Mouse (Mus musculus): Measurements from ENCODE around the gene Map3k6. TPM values are rescaled to one million over a fixed set of nuclear protein-coding genes. Genes with fewer than 3 reads are reported as not detected.

Gene Map3k6
- polyA plus RNA-seq, 1 experiment from 2014 or later: 1.8 TPM

DNA sequence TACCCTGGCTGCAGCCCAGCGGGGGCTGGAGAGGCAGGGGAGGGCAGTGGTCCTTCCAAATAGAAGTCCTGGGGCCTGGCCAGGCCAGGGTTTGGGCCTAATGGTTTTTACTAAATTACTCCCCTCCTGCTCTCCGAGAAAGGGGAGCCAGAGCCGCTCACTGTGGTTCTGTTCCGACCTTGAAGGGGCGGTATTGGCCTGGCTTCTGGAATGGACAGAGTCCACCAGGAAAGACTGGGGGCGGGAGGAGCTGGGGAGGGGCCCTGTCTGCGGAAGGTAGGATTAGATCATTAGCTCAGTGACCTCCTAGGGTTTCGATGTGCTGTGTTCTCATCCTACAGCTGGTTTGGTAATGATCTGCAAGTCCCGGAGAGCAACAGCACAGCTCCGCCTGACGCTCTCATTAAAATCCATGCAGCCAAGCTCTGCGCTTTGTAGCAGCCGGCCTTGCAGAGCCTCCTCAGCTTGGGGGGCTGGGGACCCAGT is 42.8 kb upstream of the Map3k6 start:
- WGBS: 26% methylated on average over 13 of the region's 13 CpGs
- H3K27me3 ChIP-seq (replicated peaks; ENCODE audit: control insufficient read depth, insufficient read depth, low read length): no peaks in the 10 kb centered on the region
- peaks cover 31% of the 10 kb centered on the region for H3K36me3 ChIP-seq (ENCODE audit: control insufficient read depth, insufficient read depth)
- no peak overlapping the region for H3K9ac ChIP-seq (ENCODE audit: low read depth, low read length)
- H3K27ac ChIP-seq (ENCODE audit: low read depth, low read length): peak overlapping the region; percentile 57; the same call in 1 of the 2 replicates
- no peak overlapping the region for H3K4me3 ChIP-seq (ENCODE audit: low read depth, low read length)
- no peak for TF ChIP-seq CTCF (IDR thresholded peaks at IDR 0.05; ENCODE audit: low read depth)
- ATAC-seq: no peak
- peaks cover 14% of the 10 kb centered on the region for H3K4me1 ChIP-seq (replicated peaks; ENCODE audit: control insufficient read depth, insufficient read depth, low read length)
- H3K4me2 ChIP-seq (replicated peaks; ENCODE audit: low read depth): no peak overlapping the region
- H3K9me3 ChIP-seq (ENCODE audit: control insufficient read depth): no peaks in the 10 kb centered on the region

GRCm38 (mm10) chr4:133198337-133199180 is 42.1 kb upstream of the Map3k6 start:
- Histone ChIP-seq H3K4me2 (replicated peaks; ENCODE audit: low read depth) (no peak overlapping the region), H3K9ac (ENCODE audit: low read depth, low read length) (no peak overlapping the region)

DNA sequence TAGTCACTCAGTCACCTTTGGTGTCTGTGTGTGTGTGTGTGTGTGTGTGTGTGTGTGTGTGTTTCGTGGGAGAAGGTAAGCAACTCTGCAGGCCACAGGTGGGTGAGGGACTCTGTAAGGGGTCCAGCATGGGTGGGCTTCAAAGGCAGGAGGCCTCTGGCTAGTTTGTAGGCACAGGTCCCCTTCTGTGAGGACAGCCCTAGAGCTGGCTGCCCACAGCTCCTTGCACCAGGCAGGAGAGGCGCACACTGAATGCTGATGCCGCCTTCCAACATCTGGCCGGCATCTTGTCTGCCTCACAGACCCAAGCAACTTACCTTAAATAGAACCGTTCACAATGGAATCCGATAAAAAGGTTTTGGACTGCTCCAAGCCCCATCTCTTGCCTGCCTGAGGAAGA is 40.9 kb upstream of the Map3k6 start:
- WGBS: 68% methylated on average over 6 of the region's 6 CpGs
- Histone ChIP-seq H3K4me3 (ENCODE audit: low read depth, low read length) (no peak overlapping the region), H3K4me2 (replicated peaks; ENCODE audit: low read depth) (no peak overlapping the region), H3K27ac (ENCODE audit: low read depth, low read length) (peak overlapping the region; percentile 57; the same call in 1 of the 2 replicates), H3K9me3 (ENCODE audit: control insufficient read depth) (no peaks in the 10 kb centered on the region), H3K27me3 (replicated peaks; ENCODE audit: control insufficient read depth, insufficient read depth, low read length) (no peaks in the 10 kb centered on the region), H3K4me1 (replicated peaks; ENCODE audit: control insufficient read depth, insufficient read depth, low read length) (peaks cover 14% of the 10 kb centered on the region), H3K36me3 (ENCODE audit: control insufficient read depth, insufficient read depth) (peaks cover 12% of the 10 kb centered on the region), H3K9ac (ENCODE audit: low read depth, low read length) (no peak overlapping the region)
- ATAC-seq: no peak
- no peak for TF ChIP-seq CTCF (IDR thresholded peaks at IDR 0.05; ENCODE audit: low read depth)

More at GRCm38 (mm10) chr4:133198337-133199180, 42.1 kb upstream of the Map3k6 start:
- no peak overlapping the region for H3K4me3 ChIP-seq (ENCODE audit: low read depth, low read length)
- WGBS: 49% methylated on average over 19 of the region's 19 CpGs
- peaks cover 24% of the 10 kb centered on the region for H3K36me3 ChIP-seq (ENCODE audit: control insufficient read depth, insufficient read depth)
- no peak for ATAC-seq
- H3K27ac ChIP-seq (ENCODE audit: low read depth, low read length): no peak overlapping the region
- no peaks in the 10 kb centered on the region for H3K27me3 ChIP-seq (replicated peaks; ENCODE audit: control insufficient read depth, insufficient read depth, low read length)
- H3K9me3 ChIP-seq (ENCODE audit: control insufficient read depth): no peaks in the 10 kb centered on the region
- peaks cover 14% of the 10 kb centered on the region for H3K4me1 ChIP-seq (replicated peaks; ENCODE audit: control insufficient read depth, insufficient read depth, low read length)
- no peak for TF ChIP-seq CTCF (IDR thresholded peaks at IDR 0.05; ENCODE audit: low read depth)

DNA sequence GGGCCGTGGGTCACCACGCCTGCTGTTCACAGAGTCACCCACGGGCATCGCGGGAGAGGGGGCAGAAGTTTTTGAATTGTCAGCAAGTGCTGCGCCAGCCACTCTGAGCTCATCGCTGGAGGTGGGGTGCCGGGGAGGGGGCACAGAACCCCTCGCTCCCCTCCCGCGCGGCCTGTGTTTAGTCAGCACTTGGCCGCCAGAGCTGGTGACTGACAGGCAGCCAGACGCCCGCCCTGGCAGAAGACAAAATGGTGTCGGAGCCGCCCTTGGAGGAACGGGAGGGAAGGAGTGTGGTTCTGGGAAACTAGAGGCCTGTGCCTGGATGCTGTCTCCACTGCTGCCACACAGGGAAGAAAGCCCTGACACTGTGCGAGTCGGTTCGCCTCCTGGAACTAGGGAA is 40.3 kb upstream of the Map3k6 start:
- Histone ChIP-seq H3K27me3 (replicated peaks; ENCODE audit: control insufficient read depth, insufficient read depth, low read length) (no peaks in the 10 kb centered on the region), H3K4me1 (replicated peaks; ENCODE audit: control insufficient read depth, insufficient read depth, low read length) (peaks cover 14% of the 10 kb centered on the region), H3K36me3 (ENCODE audit: control insufficient read depth, insufficient read depth) (peaks cover 10% of the 10 kb centered on the region), H3K9ac (ENCODE audit: low read depth, low read length) (no peak overlapping the region), H3K4me3 (ENCODE audit: low read depth, low read length) (no peak overlapping the region), H3K27ac (ENCODE audit: low read depth, low read length) (peak overlapping the region; percentile 57; the same call in 1 of the 2 replicates), H3K4me2 (replicated peaks; ENCODE audit: low read depth) (peak overlapping the region; percentile 13; the same call in 1 of the 2 replicates), H3K9me3 (ENCODE audit: control insufficient read depth) (no peaks in the 10 kb centered on the region)
- no peak for TF ChIP-seq CTCF (IDR thresholded peaks at IDR 0.05; ENCODE audit: low read depth)
- WGBS: 45% methylated on average over 21 of the region's 21 CpGs
- ATAC-seq: peak; percentile 2; the same call in 1 of the 2 replicates

- Histone ChIP-seq H3K4me1 (replicated peaks; ENCODE audit: control insufficient read depth, insufficient read depth, low read length) (peaks cover 14% of the 10 kb centered on the region), H3K9ac (ENCODE audit: low read depth, low read length) (0 out of 2 replicates have a peak overlapping the region, but pooled peaks have one; percentile 1), H3K27ac (ENCODE audit: low read depth, low read length) (peak overlapping the region; percentile 57), H3K36me3 (ENCODE audit: control insufficient read depth, insufficient read depth) (peaks cover 3% of the 10 kb centered on the region), H3K4me2 (replicated peaks; ENCODE audit: low read depth) (peak overlapping the region; percentile 18), H3K9me3 (ENCODE audit: control insufficient read depth) (no peaks in the 10 kb centered on the region), H3K27me3 (replicated peaks; ENCODE audit: control insufficient read depth, insufficient read depth, low read length) (no peaks in the 10 kb centered on the region), H3K4me3 (ENCODE audit: low read depth, low read length) (no peak overlapping the region)
- TF ChIP-seq CTCF (IDR thresholded peaks at IDR 0.05; ENCODE audit: low read depth): peak; percentile 90
- ATAC-seq: peak; percentile 79
- WGBS: 32% methylated on average over 8 of the region's 8 CpGs
Measured at GRCm38 (mm10) chr4:133201006-133201771, 39.4 kb upstream of the Map3k6 start.

DNA sequence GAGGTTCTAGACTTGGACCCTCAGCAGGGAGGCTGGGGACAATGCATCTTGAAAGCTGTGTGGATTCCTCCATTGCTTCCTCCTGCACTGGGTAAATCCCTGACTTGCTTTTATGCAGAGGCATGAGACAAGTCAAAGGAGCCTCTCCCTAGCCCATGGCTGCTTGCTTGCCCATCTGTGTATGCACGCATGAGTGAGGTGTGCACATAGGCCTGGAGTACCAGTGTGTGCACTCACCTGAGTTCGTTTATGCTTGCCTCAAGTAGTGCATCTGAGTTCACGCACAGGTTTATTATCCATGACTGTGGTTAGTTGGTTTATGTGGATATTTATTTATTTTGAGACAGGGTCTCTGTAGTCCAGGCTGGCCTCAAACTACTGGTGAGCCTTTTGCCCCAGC is 38.4 kb upstream of the Map3k6 start:
- H3K36me3 ChIP-seq (ENCODE audit: control insufficient read depth, insufficient read depth): no peaks in the 10 kb centered on the region; the same call in 1 of the 2 replicates
- H3K4me1 ChIP-seq (replicated peaks; ENCODE audit: control insufficient read depth, insufficient read depth, low read length): peaks cover 14% of the 10 kb centered on the region
- H3K9me3 ChIP-seq (ENCODE audit: control insufficient read depth): no peaks in the 10 kb centered on the region
- no peak overlapping the region for H3K4me2 ChIP-seq (replicated peaks; ENCODE audit: low read depth)
- H3K27ac ChIP-seq (ENCODE audit: low read depth, low read length): no peak overlapping the region
- no peaks in the 10 kb centered on the region for H3K27me3 ChIP-seq (replicated peaks; ENCODE audit: control insufficient read depth, insufficient read depth, low read length)
- 94% methylated on average over 3 of the region's 3 CpGs for WGBS
- no peak overlapping the region for H3K9ac ChIP-seq (ENCODE audit: low read depth, low read length)
- ATAC-seq: no peak
- no peak overlapping the region for H3K4me3 ChIP-seq (ENCODE audit: low read depth, low read length)
- TF ChIP-seq CTCF (IDR thresholded peaks at IDR 0.05; ENCODE audit: low read depth): no peak
